Mouse (Mus musculus) midbrain, postnatal 0 days (tissue): ENCODE results near the gene Gm853. TPM values are rescaled to one million over a fixed set of nuclear protein-coding genes. Genes with fewer than 3 reads are reported as not detected.
A peak's percentile ranks its signal among the peaks of the same experiment; 100 is the strongest.

Experiments used
- ATAC-seq: fragments of 200-750 bp; cut with Nextera tagmentation; 2 replicates; pipeline ENCODE4 v1.8.0; 2017; ENCODE audit warnings: moderate number of reproducible peaks, mild to moderate bottlenecking, moderate TSS enrichment, moderate library complexity; ENCODE audit not compliant: low FRiP score
- DNase-seq: peaks from one replicate; pipeline ENCODE4 v3.0.0-alpha.2; 2015; ENCODE audit warnings: low spot score
- H3K27ac ChIP-seq: fragments of 300-500 bp; sonication (generic); 2 replicates; pipeline ENCODE4 v1.5.1; 2014; ENCODE audit warnings: low read depth, mild to moderate bottlenecking, low read length, mixed read lengths
- H3K27me3 ChIP-seq: fragments of 300-500 bp; sonication (generic); 2 replicates; pipeline ENCODE4 v1.6.1; 2014; ENCODE audit warnings: low read length, control low read depth, mixed read lengths; ENCODE audit not compliant: insufficient read depth
- H3K36me3 ChIP-seq: fragments of 300-500 bp; sonication (generic); 2 replicates; pipeline ENCODE4 v1.6.1; 2014; ENCODE audit warnings: low read length, control low read depth, mixed read lengths; ENCODE audit not compliant: insufficient read depth
- H3K4me1 ChIP-seq: fragments of 300-500 bp; sonication (generic); 2 replicates; pipeline ENCODE4 v1.6.1; 2014; ENCODE audit warnings: mild to moderate bottlenecking, control low read depth, antibody characterized with exemption, low read length, mixed read lengths; ENCODE audit not compliant: insufficient read depth
- H3K4me2 ChIP-seq: fragments of 300-500 bp; sonication (generic); 2 replicates; pipeline ENCODE4 v1.6.1; 2014; ENCODE audit warnings: low read depth, mild to moderate bottlenecking, low read length, mixed read lengths; ENCODE audit not compliant: poor library complexity, severe bottlenecking
- H3K4me3 ChIP-seq: fragments of 300-500 bp; sonication (generic); 2 replicates; pipeline ENCODE4 v1.5.1; 2014; ENCODE audit warnings: low read depth, mild to moderate bottlenecking, low read length, moderate library complexity
- H3K9ac ChIP-seq: fragments of 300-500 bp; sonication (generic); replicated peaks from 2 replicates; pipeline ENCODE4 v1.6.1; 2014; ENCODE audit warnings: mild to moderate bottlenecking, low read length, moderate library complexity, mixed read lengths; ENCODE audit not compliant: poor library complexity, severe bottlenecking
- H3K9me3 ChIP-seq: fragments of 300-500 bp; sonication (generic); 2 replicates; pipeline ENCODE4 v1.6.1; 2016; ENCODE audit warnings: low read length, control low read depth
- CTCF ChIP-seq: IDR thresholded peaks from 2 replicates; pipeline ENCODE4 v1.5.1; 2016; ENCODE audit warnings: antibody characterized with exemption, mild to moderate bottlenecking
- WGBS: fragments of 180-500 bp; shearing (Covaris S2); extraction: QIAGEN DNeasy Blood & Tissue Kit; methylation state at CpG from one replicate; pipeline ENCODE4 v1.1.7; 2014; 5-methylcytosine and 5-hydroxymethylcytosine counted together
- polyA plus RNA-seq: library from polyadenylated mRNA; unstranded; fragments of >200 nt; fragmentation: Nextera tagmentation; extraction: Ambion mirVana; gene quantifications from 2 replicates; pipeline ENCODE4 v1.2.1, GENCODE M21; 2015
- total RNA-seq: library from RNA; depleted of rRNA; stranded (reverse); fragments of >200 nt; gene quantifications from 2 replicates; pipeline ENCODE4 v1.2.3, GENCODE M21; 2014

Gene Gm853
- total and polyA plus RNA-seq, 2 experiments from 2014 or later, result 0.49 TPM; not detected in 1

DNA sequence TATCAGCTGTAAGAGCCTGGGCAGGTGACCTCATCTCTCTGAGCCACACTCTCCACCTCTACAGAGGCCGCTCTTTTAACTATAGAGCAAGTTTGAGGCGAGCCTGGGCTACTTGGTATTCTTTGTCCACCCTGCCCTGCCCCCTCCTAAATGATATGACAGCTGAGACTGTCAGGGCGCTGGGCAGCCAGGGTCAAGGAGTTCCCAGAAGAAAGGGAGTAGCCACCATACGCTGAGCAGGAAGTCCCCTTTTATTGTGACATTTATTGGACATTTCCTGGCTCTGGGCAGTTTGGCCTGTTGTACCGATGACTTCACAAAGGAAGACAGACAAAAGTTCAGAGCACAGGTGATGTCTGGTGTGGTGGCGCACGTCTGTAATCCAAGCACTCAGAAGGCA lies 32.6 kb downstream of the Gm853 start:
- no peak overlapping the region for H3K27ac ChIP-seq
- WGBS, result 73% methylated on average over 7 of the region's 7 CpGs
- no peaks in the 10 kb centered on the region for H3K27me3 ChIP-seq
- ATAC-seq, result no peak
- H3K4me3 ChIP-seq, result no peak overlapping the region
- no peak overlapping the region for H3K4me2 ChIP-seq
- H3K9me3 ChIP-seq, result no peaks in the 10 kb centered on the region
- no peaks in the 10 kb centered on the region for H3K4me1 ChIP-seq
- H3K9ac ChIP-seq, result no peak overlapping the region
- no peaks in the 10 kb centered on the region for H3K36me3 ChIP-seq
- TF ChIP-seq CTCF, result no peak
- DNase-seq, result no peak

DNA sequence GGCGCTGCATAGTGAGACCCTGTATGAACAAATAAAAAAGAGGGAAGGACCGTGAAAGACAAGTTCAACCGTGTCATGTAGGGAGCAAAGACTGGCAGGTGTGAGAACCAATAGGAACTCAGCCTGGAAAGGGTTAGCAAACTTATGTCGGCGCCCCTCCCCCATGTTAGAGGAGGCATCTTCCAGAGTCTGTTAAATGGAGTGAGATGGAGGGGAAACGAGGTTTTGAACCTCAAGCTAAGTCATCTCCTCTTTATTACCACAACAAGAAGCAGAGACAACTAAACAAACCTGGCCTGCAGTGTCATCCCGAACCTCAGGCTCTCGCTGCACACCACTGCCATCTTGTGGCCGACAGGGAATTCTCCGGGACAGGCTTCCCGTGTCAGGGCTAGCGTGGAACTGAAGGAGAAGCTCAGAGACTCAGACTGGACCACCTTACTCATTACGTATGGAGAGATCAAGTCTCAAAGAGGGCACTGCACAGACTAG lies 33.3 kb downstream of the Gm853 start:
- TF ChIP-seq CTCF, result peak; percentile 99
- Histone ChIP-seq H3K9ac (no peak overlapping the region), H3K4me1 (no peaks in the 10 kb centered on the region), H3K4me2 (peak overlapping the region; percentile 29; the same call in 1 of the 2 replicates), H3K36me3 (no peaks in the 10 kb centered on the region), H3K27me3 (no peaks in the 10 kb centered on the region), H3K4me3 (no peak overlapping the region), H3K9me3 (no peaks in the 10 kb centered on the region), H3K27ac (no peak overlapping the region)
- 1% methylated on average over 13 of the region's 13 CpGs for whole genome bisulfite sequencing
- ATAC-seq, result no peak
- DNase-seq, result peak; percentile 86

DNA sequence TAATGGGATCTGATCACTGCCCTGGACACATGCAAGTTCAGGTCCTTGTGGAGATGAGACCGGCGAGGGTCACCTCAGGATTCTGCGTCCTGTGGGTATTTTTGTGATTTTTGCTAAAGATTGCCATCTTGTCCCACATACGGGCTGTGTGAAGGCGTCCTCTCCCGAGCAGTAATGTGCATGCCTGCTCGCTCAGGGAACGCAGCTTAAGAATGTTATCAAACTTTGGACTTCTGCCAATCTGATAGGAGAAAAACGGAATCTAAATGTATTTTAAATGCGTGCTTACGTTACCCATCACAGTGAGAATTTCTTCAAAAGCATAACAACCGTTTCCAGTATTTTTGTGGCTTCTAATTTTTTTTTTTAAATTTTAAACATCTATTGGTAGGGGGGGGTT lies 35.3 kb downstream of the Gm853 start:
- Histone ChIP-seq H3K9me3 (no peaks in the 10 kb centered on the region), H3K4me1 (no peaks in the 10 kb centered on the region), H3K27me3 (no peaks in the 10 kb centered on the region), H3K4me2 (no peak overlapping the region), H3K36me3 (no peaks in the 10 kb centered on the region), H3K4me3 (no peak overlapping the region), H3K9ac (no peak overlapping the region), H3K27ac (no peak overlapping the region)
- ATAC-seq, result no peak
- DNase-seq, result no peak
- no peak for TF ChIP-seq CTCF
- 77% methylated on average over 12 of the region's 12 CpGs for WGBS

DNA sequence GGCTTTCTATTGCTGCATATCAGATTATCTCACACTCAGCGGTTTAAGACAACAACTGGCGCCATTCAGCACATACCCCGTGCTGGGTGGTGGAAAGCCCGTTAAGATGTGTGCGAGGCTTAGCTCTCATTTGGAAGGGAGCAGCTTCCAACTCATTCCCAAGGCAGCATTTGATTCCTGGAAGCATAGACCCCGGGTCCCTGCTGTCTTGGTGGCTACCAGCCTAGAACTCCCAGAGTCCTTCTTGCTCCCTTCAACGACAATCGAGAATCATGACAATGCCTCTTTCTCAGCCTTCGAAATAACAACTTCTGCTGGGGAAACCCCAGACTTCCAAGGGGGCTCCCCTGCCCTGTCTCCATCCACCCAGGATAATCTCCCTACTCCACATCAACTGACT lies 35.8 kb downstream of the Gm853 start:
- Histone ChIP-seq H3K9ac (no peak overlapping the region), H3K27me3 (no peaks in the 10 kb centered on the region), H3K4me3 (no peak overlapping the region), H3K27ac (no peak overlapping the region), H3K36me3 (no peaks in the 10 kb centered on the region), H3K4me2 (no peak overlapping the region), H3K9me3 (no peaks in the 10 kb centered on the region), H3K4me1 (no peaks in the 10 kb centered on the region)
- DNase-seq, result no peak
- ATAC-seq, result no peak
- no peak for TF ChIP-seq CTCF
- 74% methylated on average over 9 of the region's 9 CpGs for WGBS

DNA sequence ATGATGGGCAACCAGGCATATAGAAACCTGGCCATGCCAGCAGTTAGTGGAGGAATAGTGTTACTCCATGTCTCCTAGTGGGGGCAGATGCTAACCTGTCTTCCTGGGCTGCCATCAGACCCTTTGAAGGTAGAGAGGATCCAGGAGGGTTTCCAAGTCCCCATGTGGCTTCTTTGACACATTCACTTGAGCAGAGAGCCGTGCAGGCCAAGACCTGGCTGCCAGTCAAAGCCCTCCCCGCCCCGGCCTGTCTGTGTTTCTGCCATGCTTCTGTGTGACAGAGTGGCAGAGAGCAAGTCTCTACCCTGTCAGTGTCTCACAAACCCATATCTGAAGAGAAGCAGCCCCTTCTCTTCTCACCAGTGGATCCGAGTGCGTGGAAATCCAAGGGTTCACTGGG lies 38.3 kb downstream of the Gm853 start:
- H3K36me3 ChIP-seq, result no peaks in the 10 kb centered on the region
- H3K9ac ChIP-seq, result no peak overlapping the region
- H3K4me1 ChIP-seq, result no peaks in the 10 kb centered on the region
- WGBS, result 80% methylated on average over 5 of the region's 5 CpGs
- no peak for TF ChIP-seq CTCF
- ATAC-seq, result no peak
- no peak for DNase-seq
- H3K9me3 ChIP-seq, result no peaks in the 10 kb centered on the region
- H3K4me2 ChIP-seq, result no peak overlapping the region
- H3K27me3 ChIP-seq, result no peaks in the 10 kb centered on the region
- no peak overlapping the region for H3K27ac ChIP-seq
- no peak overlapping the region for H3K4me3 ChIP-seq

DNA sequence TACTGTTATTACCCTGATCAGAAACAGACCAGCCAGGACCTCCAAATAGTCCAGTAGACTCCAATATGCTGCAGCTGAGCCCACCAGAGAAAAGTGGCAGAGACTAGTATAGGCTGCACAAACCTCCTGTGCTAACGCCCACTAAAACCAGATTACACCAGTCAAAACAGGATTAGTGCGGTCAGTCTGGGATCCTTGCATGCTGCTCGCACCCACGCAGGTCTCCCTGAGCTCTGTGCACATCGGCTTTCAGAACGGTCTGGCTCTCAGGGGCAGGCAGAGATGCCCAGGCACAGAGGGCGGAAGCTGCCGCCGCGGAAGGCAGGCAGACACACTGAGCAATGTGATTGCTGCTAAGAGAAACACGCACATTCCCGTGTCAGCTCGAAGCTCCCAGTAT lies 39.2 kb downstream of the Gm853 start:
- H3K27me3 ChIP-seq, result no peaks in the 10 kb centered on the region
- no peaks in the 10 kb centered on the region for H3K4me1 ChIP-seq
- WGBS, result 64% methylated on average over 13 of the region's 13 CpGs
- no peak for ATAC-seq
- no peak for TF ChIP-seq CTCF
- no peak overlapping the region for H3K27ac ChIP-seq
- no peak overlapping the region for H3K9ac ChIP-seq
- H3K36me3 ChIP-seq, result no peaks in the 10 kb centered on the region
- no peak for DNase-seq
- H3K9me3 ChIP-seq, result no peaks in the 10 kb centered on the region
- no peak overlapping the region for H3K4me3 ChIP-seq
- H3K4me2 ChIP-seq, result no peak overlapping the region
